Mouse (Mus musculus) CD4-positive helper T cell, adult 2 months (primary cell): ENCODE data around the gene Plin1.

Experiments used
- DNase-seq: peaks from one replicate; pipeline ENCODE4 v3.0.0-alpha.2; 2012; ENCODE audit warnings: low read depth, missing footprints, low spot score

The Plin1 gene

DNA sequence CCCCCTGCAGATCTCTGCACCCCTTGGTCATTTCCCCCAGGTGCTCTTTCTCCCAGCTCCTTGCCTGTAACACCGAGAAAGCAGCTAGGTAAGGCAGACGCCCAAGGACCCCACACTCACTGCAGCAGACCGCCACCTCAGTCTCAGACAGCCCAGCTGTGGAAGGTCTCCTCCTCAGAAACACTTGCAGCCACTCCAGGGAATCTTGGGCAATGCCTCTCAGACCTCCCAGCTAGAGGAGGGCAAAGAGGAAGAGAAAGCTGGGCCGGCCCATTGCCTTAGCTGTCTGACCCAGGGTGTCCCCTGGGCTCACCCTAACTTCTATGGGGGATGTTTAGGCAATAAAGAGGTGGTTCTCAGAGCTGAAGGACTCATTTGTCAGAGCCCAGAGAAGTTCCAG, at the start of gene Plin1:
Gene Plin1 (minus strand): TSS at position 282 of the 400 bp plus-strand sequence.
- no peak for DNase-seq

DNA sequence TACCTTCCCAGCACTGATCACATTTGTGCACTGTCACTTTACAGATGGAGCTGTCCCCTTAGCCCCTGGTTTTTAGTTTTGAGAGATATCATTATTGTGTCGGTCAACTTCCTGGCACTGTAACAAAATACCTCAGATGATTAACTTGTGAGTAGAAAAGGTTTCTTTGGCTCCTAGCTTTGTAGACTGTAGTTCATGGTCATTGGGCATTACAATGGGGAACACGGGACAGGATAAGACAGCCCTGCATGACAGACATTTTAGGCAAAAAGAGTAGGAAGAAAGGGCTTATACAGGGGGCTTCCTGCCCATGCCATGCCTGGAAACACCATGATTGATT, 49.8 kb upstream of the Plin1 start:
- no peak for DNase-seq

DNA sequence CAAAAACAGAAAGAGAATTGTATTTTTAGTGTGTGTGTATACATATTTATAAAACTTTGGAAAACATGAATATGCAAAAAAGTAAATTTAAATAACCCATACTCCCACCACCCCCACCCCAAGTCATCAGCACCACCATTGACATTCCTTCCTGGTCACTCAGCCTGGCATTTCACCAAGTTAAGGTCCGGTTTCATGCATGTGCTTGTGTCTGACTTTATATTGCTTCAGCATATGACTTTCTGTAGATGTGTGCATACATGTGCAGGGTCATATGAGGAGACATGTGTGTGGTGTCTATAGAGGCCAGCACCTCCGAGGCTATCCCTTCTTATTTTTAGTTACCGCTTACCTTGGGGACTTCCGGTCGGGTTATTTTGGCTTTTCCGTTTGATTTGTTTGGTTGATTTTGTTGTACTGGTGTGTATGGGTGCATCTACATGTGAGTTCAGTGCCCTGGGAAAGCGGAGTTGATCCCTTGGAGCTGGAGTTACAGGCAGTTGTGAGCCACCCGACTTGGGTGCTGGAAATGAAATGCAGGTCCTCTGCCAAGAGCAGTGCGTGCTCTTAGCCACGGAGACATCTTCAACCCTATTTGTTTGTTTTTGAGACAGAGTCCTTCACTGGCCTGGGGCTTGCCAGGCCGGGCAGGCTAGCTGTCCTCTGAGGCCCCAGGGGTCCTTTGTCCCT, 49.3 kb upstream of the Plin1 start:
- DNase-seq, result no peak

DNA sequence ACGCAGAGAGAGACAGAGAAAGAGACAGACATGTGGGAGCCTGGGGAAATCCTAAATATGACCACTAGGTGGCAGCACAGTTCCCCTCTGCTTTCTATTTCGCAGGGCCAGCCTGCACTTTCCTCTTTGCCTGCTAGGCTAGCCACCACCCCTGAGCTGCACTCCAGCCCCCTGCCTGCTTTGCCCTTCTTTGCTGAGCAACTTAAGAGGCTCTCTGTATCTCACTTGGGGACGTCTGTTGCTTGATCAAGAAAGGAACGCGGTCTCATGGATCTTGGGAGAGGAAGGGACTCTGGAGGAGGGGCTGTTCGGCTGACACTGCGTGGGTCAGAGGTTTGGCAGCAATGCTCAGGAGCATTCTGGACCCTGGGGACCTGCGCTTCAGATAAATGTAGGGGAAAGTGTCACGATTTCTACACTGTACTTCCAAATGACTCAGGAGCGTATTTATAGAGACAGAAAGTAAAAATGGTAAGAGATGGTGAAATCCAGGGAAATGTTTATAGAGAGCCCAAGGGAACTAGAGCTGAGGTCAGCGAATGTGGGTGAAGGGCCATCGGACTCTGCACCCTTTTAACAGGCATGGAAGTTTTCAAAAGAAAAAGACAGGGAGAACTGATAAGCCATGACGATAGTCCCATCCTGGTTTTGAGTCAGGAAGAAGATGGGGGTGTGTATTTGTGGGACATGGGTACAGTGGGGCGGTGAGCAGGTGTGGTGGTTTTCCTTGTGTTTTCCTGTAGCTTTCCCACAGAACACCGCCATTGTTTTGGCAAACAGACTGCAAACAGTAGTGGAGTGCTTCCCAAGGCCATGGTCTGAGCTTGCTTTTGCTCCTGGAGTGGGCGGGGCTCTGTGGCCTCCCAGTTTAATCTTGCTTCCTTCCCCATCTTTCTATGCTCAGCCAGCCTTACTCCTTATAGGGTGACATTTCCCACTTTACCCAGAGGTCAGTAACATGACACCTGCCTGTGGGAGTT, 48.2 kb upstream of the Plin1 start:
- DNase-seq, result peak; percentile 64

DNA sequence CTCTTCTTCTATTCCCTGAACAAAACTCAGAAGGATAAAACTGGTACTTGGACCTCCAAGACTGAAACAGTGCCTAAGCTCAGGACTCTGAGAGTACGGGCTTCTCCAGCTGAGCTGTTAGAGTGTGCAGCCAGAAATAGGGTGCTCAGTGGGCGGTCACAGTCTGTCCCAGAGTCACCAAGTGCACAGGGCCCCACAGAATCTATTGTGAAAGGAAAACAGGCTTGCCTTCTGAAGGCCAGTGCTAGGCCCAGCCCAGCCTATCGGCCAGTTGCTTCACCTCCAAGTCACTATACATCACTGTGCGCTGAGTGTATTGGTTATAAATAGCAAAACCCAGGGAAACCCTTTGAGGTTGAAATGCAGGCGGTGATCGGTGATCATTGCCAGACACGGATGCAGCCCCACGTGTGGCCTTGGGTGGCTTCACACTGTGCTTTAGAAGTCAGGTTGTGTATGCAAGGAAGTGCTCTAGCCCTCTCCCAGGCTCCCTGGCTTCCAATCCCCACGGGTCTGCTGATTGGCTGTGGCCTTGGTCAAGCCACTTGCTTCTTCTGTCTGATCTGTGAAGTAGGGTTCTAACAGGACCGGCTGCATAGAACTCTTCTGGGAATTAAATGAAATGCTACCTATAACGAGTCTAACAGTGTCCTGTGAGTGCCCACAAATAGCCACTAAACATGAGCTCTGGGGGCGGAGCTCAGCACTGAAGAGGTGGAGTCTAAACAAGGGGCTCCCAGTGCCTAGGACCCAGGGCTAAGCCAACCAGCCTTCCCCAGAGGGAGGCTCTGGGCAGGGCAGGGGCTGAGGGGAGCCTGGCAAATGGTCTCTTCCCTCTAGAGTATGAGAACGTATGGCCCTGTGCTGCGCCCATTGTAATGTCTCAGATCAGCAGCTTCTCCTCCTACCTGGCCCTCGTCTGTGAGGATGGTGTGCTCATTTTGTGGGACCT, 39.1 kb upstream of the Plin1 start:
- no peak for DNase-seq

DNA sequence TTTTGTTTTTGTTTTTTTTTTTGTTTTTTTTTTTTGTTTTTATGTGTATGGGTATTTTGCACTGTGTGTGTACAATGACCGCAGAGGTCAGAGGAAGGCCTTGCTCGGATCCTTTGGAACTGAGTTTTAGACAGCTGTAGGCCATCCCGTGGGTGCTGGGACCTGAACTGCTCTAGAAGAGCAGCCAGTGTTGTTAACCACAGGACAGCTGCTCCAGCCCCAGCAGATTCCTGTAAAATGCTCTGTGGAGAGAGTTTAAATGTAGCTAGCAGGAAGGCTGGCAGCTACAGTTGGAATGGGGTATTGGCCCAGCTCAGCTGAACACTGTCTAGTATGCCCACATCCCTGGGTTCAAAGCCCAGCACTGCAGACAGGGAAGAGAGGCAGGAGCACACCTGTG, 37.0 kb upstream of the Plin1 start:
- no peak for DNase-seq

DNA sequence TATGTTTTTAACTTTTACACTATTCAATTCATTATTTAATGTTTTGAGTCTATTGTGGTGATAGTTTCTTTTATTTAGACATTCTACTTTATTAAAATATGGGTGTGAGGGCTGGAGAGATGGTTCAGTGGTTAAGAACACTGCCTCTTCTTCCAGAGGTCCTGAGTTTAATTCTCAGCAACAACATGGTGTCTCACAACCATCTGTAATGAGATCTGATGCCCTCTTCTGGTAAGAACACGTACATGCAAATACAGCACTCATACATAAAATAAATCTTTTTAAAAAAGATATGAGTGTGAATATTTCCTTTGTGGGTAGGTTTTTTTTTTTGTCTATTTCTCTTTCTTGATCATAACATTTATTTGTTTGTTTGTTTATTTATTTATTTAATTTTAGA, 33.3 kb upstream of the Plin1 start:
- DNase-seq, result no peak

DNA sequence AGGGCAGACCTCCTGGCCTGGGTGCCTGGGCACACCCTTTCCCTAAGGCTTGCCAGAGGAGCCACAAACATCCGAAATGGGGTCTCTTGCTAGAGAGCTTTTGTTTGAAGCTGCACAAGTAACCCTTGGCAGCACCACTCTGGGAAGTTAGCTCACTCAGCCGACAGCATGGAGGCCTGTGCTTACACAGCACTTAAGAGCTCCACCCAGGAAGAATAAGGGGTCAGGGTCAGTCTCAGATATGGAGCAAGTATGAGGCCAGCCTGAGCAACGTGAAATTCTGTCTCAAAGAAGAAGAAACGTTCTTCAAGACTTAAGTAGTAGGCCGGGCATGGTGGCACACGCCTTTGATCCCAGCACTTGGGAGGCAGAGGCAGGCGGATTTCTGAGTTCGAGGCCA, 29.4 kb upstream of the Plin1 start:
- no peak for DNase-seq

DNA sequence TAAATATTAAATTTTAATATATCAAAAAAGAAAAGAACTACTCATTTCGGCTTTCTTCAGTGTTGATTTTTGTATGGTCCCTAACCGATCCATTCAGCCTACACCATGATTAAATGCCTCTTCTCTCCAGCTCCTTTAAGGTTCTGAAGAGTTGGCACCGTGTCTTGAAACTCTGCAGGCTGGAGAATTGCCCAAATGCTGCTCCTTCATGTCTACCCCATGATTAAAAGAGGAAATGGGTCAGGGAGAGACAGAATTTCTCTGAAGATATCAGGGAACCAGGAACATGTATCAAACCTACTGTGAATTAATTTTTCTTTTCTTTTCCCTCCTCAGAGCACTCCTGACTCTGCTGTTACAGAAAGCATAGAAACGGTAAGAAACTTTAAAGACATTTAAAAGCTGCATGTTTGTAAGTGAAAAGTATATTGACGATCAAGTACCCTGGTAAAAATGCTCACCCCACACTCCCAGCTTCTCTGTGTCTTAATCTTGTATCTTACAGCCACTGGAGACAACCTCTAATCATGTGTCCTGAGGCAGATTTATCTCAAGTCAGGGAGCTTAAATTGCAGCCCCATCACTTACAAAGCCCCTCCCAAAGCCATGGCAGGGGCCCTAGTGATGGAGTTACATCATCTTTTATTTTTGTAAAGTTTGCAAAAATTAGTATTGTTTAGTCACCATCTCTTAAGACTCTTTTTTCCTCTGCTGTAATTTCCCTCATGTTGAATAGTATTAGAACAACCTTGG, 28.6 kb upstream of the Plin1 start:
- DNase-seq, result no peak

DNA sequence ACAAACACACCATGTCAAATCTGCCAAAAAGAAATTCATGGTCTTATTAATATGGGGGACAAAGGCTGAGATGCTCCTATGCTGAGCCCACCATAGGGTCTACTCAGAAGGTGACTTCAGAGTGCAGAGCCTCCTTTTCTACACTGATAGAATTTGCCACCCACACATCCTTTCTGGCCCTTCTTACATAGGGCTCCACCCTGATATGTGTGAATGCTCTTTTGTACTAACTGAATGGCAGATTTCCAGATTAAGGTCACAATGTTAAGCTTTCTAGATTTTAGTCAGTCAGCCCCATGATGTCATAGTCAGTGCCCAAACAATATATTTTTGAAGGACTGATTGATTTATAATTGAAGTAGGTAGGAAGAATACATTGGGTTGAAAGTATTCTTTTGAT, 27.1 kb upstream of the Plin1 start:
- peak; percentile 48 for DNase-seq

DNA sequence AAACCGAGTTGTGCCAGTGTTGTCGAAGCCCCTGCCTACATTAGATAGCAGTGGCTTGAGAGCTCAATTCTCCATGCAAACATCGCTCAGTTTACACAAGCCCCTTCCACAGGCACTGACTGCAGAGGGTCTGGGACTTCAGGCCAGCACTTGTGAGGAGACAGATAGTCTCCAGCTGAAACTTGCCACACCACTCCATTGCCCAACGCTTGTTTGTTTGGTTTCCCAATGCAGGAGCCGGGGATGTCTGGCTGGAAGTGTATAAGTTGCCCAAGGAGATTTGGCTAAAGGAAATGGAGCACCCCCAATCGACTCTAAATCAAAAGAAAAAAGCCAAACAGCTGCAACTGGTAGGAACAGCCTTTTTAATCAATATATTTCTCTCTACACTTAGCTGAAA, 25.5 kb upstream of the Plin1 start:
- DNase-seq, result no peak

DNA sequence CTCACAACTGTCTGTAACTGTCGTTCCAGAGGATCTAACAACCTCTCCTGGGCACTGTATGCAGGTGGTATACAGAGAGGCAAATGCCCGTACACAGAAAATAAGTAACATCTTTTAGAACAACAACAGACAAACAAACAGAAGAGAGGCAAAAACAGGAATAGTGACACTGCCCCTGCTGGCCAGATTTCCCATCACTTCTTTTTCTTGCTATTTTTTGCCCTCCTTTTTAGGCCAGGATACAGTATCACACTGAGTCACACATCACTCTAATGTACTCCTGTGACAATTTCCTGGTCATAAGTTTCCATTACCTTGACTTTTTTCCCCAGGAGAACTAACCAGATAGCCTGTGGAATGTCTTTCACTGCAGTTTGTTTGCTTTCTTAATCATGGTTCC, 23.6 kb upstream of the Plin1 start:
- no peak for DNase-seq

DNA sequence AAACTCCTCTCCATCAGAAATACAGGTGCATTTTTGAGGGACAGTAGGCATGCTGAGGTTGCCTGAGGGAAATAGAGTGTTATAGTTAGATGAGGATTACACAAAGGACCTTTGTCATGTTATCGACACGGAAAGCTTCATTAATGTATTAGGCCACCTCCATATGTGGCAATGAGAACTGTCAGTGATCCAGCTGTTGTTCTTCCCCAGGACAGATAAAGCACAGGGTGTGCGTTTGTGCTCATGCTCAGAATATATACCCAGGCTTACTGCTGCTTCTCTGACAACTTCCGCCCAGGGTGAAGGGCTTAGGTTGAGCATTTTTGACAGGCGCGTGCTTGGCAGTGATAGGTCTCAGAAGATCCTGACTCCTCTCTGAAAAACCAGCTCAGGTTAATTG, 16.8 kb upstream of the Plin1 start:
- DNase-seq, result no peak

DNA sequence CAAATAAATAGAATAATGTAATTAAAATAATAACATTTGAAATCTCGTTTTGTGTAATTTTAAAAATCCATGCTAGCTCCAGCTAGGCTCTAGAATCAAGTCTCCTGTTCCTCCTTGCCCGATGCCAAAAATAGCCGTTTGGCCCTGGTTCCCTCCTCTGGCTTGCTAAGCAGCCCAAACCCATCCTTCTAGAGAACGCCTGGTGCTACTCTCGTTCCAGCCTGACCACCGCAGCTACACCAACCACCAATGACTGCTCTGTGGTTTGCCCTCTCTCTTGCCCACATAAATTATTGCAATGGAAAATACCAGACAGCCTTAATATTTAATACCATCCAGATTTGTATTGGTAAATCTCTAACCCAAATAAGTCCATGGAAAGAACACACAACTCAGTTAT, 15.0 kb upstream of the Plin1 start:
- no peak for DNase-seq

DNA sequence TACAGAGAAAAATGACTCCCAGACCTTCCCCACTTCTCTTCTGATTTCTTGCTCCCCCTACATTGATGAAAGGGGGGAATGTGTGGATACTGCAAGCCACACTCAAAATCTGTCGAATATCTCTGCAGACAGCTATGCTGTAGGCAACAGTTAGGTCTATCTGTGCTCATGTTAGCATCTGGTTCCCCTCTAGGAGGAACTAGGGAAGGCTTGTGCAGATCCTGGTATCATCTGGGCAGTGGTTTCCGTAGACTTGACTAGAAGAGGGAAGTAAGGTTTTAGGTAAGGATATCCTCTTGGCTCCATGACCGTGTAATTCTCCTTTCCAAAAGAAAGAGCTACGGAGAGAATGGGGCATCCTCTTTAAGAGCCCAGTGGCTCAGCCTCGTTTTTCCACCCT, 11.9 kb upstream of the Plin1 start:
- no peak for DNase-seq

DNA sequence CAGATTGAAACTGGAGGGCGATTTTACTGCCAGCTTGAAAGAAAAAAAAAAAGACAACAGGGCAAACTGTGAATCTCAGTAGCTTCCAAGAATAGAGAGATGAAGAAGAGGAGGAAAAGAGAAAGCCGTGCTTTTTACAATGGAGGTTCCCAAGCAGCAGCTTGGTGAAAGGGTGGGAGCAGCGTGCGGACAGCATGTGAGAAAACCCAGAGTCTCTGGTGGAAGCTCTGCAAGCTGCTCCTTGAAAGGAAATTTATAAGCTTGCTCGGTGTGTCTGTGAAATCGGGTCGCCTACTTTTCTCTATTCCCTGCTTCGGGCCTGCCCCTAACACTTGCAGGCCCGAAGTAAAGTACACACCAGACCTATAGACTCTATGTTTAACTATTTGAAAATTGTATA, 11.3 kb upstream of the Plin1 start:
- no peak for DNase-seq

DNA sequence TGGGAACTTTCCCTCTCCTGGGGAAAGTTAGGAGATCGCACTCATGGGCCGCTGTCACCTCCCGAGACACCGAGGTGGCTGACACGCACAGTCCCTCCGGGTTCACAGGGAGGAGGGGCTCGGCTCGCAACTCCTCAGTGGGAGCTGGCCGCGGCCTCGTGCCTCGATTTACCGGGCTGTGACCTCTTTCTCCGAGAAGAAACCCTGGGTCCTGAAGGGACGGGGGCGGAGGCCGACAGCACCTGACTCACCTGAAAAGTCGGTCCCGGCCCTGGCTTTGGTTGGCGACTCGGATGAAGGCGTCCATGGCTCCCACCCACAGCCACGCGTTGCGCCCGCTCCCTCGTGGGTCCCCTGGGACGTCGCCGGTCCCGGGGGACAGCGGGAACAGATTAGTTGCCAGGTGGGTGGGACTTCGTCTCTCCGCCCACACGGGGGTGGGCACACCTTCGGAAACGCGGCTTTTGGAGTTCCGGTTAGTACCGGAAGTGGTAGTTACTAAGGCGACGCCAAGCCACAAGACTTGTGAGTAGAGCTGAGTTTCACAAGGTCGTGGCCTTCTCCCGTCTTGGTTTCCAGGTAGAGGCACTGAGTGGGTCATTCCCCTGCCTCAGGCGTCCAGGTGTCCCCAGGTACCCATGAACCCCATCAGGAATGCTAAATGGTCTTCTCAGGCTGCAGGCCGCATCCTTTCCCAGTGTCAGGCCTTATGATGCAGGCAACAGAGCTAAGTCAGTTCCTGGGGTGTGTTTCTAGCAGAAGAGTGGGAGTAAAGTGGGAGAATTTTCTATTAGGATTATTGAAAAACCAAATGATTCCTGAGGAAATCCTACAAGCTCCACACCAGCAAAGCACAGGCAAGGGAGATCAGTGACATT, 10.2 kb upstream of the Plin1 start, which contains the start of the genes Pex11a and Wdr93:
Gene Pex11a (minus strand): TSS at position 473 of the 878 bp plus-strand sequence.
Gene Wdr93 (plus strand): TSS at position 505 of the 878 bp plus-strand sequence.
- DNase-seq, result peak; percentile 88

DNA sequence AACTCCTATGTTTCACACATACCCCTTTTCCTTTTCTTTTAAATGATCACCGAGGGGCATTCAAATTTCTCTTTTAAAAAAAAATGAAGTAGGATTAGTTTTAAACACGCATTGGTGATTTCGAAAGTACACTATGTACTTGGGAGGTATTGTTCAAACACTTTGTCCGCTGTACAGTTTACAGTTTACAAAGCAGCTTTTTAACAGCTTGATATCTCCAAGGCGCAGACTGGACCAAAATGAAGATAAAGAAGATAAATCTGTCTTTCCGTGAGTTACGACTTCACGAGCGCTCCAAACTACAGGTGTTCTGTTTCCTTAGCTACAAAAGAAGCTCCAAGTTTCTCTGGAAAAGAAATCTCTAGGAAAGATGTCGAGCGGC, 9.6 kb upstream of the Plin1 start:
- DNase-seq, result no peak

DNA sequence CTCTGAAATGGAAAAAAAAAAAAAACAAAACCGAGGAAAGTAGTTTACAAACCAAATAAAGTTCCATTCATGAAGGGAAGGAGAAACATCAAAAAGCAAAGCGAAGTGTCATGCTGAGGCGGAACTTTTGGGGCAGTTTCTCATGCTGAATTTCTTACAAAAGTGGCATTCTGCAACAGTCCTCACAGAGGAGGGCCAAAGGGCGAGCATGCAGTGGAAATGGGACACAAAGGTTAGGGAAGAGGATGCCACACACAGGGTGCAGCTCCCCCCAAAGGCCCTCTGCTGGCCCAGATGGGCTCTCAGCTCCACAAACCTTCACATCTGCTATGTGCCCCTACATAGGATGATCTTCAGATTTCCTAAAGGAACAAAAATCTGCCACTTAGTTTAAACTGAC, 7.6 kb upstream of the Plin1 start:
- DNase-seq, result no peak

DNA sequence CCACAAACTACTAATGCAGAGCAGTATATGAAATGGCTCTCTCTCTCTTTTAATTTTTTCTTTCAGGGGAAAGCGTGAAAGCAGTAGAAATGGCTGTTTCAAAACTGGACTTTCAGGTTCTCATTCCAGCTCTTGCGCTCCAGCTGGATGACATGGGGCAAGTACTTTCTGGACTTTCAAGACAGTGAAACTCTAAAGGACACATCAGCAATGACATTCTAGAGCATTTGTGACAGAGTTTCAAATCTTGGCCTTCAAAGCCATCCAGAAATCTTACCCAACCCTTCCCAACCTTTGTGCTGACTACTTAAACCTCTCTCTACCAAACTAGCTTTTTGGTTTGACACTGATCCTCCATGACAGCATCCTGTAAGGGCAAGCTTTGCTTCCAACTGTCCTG, 6.2 kb upstream of the Plin1 start:
- DNase-seq, result no peak
